Mouse (Mus musculus): ENCODE results near the gene Hyal1.

Gene Hyal1

DNA sequence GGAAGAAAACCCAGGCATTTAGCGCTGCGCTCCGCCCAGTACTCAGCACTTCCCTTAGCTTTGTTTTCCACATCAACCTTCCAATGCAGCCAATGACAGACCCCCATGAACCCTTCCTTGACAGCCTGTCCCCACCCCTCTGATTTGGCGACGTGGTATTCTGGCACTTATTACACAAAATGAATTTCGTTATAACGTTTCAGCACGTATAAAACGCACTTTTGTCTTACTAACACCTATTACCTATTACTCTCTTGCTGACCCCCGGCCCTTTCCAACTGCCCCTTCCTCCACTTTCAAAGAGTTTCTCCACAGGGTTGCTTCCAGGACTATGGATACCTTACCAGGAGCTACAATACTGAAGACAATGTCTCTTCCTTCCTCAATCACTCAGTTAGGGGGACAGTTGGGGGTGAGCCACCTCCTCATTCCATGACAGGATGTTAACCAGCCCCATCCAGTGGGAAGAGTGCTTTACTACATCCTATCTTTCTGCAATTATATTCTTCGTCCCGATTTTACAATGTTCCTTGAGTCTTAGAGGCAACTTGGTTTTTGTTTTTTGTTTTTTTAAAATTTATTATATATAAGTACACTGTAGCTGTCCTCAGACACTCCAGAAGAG is 36.3 kb downstream of the Hyal1 start:
- CTCF ChIA-PET: interaction anchor here (1.8 kb wide), 1 partner anchor 11 kb away, joined by 7 read pairs; no protein-coding TSS in a partner anchor

DNA sequence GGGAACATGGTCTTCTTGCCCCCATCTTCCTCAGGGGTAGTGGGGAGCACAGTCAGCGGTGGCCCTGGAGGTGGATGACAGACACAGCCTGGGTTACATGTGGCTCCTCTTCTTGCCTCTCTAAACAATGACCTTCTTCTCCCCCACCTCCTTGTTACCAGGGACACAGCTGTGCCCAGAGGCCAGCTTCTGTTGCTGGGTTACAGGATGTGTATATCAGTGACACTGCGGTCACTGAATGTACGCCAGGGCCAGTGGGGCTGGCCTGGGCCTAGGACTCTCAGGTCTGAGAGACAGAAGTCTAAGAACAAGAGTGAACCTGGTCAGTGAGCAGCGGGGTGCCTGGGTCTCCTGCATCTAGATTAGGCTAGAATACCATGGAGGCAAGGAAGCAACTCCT is 38.3 kb downstream of the Hyal1 start:
- CTCF ChIA-PET: no interaction called here

DNA sequence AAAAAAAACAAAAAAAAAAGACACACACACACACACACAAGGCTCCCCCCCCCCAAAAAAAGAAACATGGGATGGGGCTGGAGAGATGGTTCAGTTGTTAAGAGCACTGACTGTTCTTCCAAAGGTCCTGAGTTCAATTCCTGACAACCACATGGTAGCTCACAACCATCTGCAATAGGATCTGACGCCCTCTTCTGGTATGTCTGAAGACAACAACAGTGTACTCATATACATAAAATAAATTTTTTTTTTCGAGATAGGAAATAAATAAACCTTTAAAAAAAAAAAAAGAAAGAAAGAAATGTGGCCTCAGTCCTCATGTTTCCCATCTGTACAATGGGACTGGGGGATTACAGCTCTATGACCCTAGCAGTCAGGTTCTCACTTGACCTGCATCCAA is 40.7 kb downstream of the Hyal1 start:
- CTCF ChIA-PET: interaction anchor here (0.7 to 1.0 kb wide), 3 partner anchors 9 to 107 kb away, joined by 4 to 11 read pairs (median 5); no protein-coding TSS in a partner anchor

GRCm38 (mm10) chr9:107618098-107618497 is 41.4 kb downstream of the Hyal1 start:
- CTCF ChIA-PET: interaction anchor here (0.7 kb wide), 2 partner anchors 8 to 107 kb away, joined by 4 to 11 read pairs; no protein-coding TSS in a partner anchor

DNA sequence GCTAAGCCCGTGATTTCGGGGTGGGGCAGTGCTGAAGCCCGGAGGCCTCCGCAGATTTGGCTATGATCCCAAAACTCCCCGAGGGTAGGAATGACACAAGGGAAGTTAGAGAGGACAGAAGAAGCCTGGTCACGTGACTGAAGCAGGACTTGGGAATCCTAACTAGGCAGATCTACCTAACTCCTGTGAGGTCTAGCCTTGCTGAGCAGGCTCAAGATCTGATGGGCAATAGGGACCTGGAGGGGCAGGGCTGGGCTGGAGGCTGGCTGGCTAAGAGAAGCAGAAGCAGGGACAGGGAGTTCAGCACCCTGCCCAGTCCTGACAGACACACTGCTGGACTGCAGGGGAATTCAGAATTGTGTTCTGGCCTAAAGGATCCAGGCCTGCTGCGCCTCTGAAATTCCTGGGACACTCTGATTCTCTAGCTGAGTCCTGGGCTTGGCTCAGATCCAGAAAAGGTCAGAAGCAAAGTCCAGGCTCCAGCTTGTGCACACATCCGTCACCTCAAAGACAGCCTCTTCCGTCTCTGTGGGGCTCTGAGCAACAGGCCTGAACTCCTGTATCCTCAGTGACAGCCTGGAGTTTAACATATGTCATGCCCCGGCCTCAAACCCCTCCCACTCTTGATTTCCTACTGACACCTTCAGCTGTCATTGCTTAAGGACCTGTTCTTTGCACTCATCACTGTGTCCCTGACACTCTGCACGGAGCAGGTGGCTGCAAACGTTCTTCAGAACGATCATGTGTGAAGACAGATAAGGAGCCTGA is 42.2 kb downstream of the Hyal1 start:
- CTCF ChIA-PET: interaction anchor here (0.8 kb wide), 1 partner anchor 14 kb away, joined by 3 read pairs; no protein-coding TSS in a partner anchor

GRCm38 (mm10) chr9:107619546-107619879 is 42.8 kb downstream of the Hyal1 start:
- CTCF ChIA-PET: interaction anchor here (0.8 kb wide), 1 partner anchor 13 kb away, joined by 3 read pairs; no protein-coding TSS in a partner anchor

GRCm38 (mm10) chr9:107620954-107621353 is 44.2 kb downstream of the Hyal1 start:
- CTCF ChIA-PET: interaction anchor here (0.9 kb wide), 1 partner anchor 18 kb away, joined by 4 read pairs; no protein-coding TSS in a partner anchor

DNA sequence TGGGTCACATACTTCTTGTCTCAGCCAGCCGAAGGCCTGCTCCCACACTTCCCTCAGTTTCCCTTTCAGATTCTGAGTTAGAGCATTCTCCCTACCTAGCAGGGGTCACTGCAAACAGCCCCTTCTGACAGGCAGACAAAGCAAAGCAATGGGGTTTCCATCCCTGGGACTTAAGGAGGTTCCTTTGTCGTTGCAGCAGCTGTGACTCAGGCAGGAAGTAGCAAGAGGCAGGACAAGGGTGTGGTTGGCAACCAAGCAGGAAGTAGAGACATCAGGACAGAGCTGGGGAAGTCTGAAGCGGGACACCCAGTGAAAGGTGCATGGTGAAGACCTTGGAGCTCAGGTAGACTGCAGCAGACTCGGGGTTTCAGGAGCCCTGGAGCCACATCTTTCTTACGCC is 47.8 kb downstream of the Hyal1 start:
- CTCF ChIA-PET: interaction anchor here (0.7 to 3.1 kb wide), 2 partner anchors 13 to 20 kb away, joined by 3 to 19 read pairs; no protein-coding TSS in a partner anchor

- CTCF ChIA-PET: interaction anchor here (3.1 kb wide), 1 partner anchor 20 kb away, joined by 19 read pairs; no protein-coding TSS in a partner anchor
Measured at GRCm38 (mm10) chr9:107624951-107625350, 48.2 kb downstream of the Hyal1 start.

DNA sequence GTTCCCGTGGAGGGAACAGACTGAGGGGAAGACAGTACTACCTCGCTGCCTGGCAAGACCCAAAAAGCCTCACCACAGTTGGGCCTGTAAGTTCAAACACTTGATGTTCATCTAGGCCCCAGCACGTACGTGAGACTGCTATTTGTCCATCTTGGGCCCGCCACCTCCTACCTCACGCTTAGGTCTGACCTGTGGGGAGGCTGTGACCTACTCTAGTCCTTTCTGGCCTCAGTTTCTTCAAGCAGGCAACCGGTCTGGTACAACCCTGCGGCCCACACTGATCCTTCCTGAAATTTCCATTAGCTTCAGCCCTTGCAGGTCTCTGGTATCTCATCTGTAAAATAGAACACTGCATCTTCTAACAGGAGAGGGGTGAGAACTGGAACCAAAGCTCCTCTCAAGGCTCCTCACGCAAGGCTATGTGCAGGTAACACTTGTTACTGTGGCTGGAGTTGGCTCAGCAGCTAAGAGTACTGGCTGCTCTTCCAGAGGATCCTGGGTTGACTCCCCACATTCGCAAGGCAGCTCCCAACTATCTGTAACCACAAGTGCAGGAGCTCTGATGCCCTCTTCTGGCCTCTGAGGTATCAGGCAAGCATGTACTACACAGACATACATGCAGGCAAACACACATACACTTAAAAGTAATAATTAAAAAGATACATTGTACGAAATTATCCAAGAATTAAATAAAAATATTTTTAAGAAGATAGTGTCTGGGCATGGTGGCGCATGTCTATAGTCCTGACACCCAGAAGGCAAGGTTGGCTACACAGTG is 48.8 kb downstream of the Hyal1 start:
- CTCF ChIA-PET: interaction anchor here (1.4 to 3.1 kb wide), 2 partner anchors 19 to 24 kb away, joined by 4 to 19 read pairs; no protein-coding TSS in a partner anchor

GRCm38 (mm10) chr9:107626158-107626843 is 49.6 kb downstream of the Hyal1 start:
- CTCF ChIA-PET: interaction anchor here (0.5 to 3.1 kb wide), 8 partner anchors 9 to 423 kb away, joined by 3 to 19 read pairs (median 4); partner anchors contain the start of gene Gmppb

DNA sequence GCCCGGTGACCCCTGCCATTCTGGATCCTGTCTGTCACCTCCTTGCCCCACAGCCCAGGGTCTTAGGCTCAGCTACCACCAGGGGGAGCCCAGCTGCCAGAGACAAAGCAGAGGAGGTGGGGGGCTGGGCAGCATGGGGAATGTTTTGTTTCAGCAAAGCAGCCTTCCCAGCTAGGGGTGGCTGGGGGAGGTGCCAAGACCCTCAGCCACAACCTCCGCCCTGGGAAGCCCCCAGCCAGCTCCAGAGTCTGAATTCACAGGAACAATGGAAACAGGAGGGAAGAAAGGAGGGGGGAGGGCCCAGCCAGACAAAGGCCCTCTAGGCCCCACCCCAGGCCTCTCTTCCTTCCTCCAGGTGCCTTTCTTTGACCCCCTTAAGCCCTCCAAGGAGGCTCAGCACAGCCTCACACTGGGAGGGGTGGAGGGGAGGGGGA is 50.1 kb downstream of the Hyal1 start:
- CTCF ChIA-PET: interaction anchor here (0.6 to 3.1 kb wide), 8 partner anchors 14 to 422 kb away, joined by 3 to 19 read pairs (median 4); partner anchors contain the start of gene Gmppb

GRCm38 (mm10) chr9:107627387-107628255 is 50.9 kb downstream of the Hyal1 start:
- CTCF ChIA-PET: interaction anchor here (1.1 to 1.4 kb wide), 3 partner anchors 13 to 18 kb away, joined by 5 to 14 read pairs (median 5); no protein-coding TSS in a partner anchor

DNA sequence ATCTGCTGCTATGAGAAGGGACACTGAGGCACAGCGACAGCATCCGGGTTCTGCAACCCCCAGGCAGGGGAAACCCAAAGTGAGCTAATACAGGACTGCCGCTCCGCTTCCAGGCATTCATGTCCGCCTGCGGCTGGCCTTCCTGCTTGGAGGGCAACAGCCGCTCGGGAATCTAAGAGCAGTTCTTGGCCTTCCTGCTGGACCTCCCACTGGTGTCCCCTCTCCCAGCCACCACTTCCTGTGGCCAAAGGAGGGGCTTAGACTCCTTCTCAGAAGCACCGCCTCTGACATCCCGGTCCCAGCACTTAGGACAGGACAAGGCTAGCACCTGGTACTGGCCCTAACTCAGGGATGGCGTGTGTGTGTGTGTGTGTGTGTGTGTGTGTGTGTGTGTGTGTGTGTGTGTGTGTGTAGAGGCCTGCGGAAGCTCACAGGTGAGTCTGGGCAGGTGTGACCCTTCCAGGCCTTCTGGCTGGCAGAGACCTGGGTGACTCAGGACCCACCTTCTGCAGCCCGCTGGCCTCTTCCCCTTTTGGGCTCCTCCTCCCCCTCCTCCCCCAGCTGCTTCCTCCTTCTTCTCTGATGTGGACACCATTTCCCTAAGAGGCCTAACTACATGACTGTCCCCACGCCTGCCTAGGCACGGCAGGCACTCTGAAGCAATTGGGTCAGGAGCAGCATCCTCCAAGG is 52.1 kb downstream of the Hyal1 start:
- CTCF ChIA-PET: interaction anchor here (0.6 to 0.7 kb wide), 3 partner anchors 18 to 170 kb away, joined by 3 to 12 read pairs (median 7); no protein-coding TSS in a partner anchor

DNA sequence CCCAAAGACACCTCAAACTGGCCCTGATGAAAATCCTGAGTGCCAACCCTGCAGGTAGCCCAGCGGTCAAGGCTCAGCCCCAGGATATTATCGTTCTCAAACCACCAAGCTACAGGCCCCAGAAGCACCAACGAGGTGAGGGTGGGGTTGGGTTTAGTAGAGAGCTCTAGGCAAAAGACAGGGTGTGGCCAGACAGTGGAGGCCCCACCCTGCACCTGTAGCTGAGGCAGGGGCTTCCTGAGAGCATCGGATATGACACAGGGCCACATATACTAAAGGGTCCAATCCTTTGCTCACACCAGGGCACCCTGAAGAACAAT is 52.6 kb downstream of the Hyal1 start:
- CTCF ChIA-PET: interaction anchor here (0.6 to 0.7 kb wide), 3 partner anchors 17 to 142 kb away, joined by 4 to 12 read pairs (median 7); no protein-coding TSS in a partner anchor

DNA sequence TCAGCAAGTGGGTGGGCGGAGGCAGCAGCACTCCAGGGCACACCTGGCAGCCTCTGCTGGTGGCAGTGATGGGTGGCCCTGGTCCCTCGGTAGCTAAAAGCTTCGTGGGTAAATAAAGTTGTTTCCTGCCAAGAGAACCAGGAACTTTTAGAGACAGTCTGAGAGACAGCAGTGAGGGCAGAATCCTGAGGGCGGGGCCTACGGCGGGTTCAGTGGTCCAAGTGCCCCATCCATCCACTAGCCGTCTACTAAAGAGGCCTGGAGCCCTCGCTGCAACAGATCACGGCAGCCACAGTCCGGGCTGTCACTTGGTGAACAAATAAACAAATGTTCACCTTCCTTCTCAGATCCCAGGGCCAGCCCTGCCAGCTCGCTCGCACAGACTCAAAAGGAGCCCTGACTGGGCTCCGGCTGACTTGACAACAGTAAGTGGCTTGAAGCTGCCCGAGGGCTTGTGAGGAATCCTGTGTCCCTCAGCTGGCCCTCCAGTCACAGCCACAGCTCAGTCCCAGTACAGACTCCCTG is 53.2 kb downstream of the Hyal1 start:
- CTCF ChIA-PET: interaction anchor here (0.6 to 1.1 kb wide), 3 partner anchors 13 to 31 kb away, joined by 4 to 8 read pairs (median 5); no protein-coding TSS in a partner anchor

DNA sequence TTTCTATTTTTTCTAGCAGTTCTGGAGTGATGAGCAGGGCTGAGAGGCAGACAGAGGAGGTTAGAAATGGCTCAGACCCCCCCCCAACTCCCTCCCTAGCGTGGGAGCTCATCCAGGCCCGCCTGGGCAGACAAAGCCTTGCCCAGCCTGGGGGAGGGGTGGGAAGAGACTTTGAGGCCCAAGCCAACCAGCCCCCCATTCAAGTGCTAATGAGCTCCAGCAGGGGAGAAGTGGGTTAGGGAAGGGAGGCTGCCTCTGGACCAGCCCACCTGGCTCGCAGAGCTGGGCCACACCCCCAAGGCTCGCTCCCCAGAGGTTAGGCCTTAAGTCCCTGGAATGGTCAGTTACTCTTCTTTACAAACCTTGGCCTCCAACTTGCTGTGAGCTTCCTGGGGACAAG is 53.8 kb downstream of the Hyal1 start:
- CTCF ChIA-PET: interaction anchor here (0.9 to 1.1 kb wide), 3 partner anchors 14 to 46 kb away, joined by 5 to 8 read pairs (median 6); no protein-coding TSS in a partner anchor
